Mouse (Mus musculus) forebrain, embryonic 11.5 days (tissue): ENCODE measurements around the gene Dera. TPM values are rescaled to one million over a fixed set of nuclear protein-coding genes. Genes with fewer than 3 reads are reported as not detected.

Experiments used
- polyA plus RNA-seq: library from polyadenylated mRNA; unstranded; fragments of >200 nt; fragmentation: Nextera tagmentation; extraction: Ambion mirVana; gene quantifications from 2 replicates; pipeline ENCODE4 v1.2.1, GENCODE M21; 2014

Dera gene
- polyA plus RNA-seq, 1 experiment from 2014 or later: 46.4 TPM

Other genes starting within 250 kb of the Dera start
- 5.9 and 6.9 TPM in 2 replicates for gene Eps8, start 99.7 kb upstream of the Dera start, polyA plus RNA-seq
- 235 and 245 TPM in 2 replicates for gene Strap, start 19.5 kb upstream of the Dera start, polyA plus RNA-seq